Mouse (Mus musculus) kidney, postnatal 36 days (tissue): ENCODE data around the gene Slc30a1.
A peak's percentile ranks its signal among the peaks of the same experiment; 100 is the strongest.

ENCODE experiments used
- DNase-seq, 2 experiments: peaks; one replicate each; pipeline ENCODE4 v3.0.0; 2021 to 2022; ENCODE audit warnings: mixed read lengths in 2 of 2

Gene Slc30a1

GRCm38 (mm10) chr1:191896806-191897552 is 9.6 kb upstream of the Slc30a1 start:
- peak; percentile 59 to 69 for DNase-seq

DNA sequence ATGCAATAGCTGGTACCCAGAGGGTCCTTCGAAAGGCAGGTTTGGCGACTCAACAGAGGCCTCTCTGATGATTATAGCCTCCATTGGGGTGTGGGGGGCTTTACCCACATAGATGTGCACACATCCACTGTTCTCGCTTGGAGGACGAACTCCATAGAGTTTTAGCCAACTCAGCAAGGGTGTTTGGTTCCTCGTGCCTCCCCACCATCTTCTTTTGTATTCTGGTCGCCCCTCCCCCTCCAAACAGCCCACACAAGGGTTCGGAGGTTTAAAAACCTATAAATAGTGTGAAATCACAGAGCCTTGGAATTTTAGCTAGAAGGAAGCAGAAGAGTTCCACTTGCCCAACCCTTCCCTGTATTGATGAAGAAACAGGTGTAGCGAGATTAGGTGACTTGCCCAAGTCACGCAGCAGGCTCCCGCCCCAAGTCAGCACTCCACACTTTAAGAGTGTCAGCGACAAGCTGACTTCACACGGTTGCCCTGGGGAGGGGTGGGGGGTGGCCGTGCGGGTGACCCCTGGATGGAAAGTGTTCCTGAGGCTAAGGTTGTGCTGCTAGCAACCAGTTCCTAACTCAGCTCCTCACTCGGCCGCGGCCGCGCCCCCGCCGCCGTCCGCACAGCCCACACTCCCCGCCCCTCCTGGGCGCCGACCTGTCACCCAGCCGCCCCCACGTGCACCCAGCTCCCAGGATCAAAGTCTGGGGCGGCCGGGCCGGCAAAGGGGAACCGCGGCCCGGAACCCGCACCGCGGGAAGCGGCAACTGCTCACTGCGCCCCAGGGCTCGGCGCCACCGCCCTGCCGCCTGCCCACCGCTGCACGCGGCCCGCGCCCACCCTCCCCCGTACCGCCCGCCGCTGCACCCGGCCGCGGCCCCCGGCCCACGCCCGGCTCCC is 682 bp upstream of the Slc30a1 start:
- peak; percentile 88 to 90 for DNase-seq

DNA sequence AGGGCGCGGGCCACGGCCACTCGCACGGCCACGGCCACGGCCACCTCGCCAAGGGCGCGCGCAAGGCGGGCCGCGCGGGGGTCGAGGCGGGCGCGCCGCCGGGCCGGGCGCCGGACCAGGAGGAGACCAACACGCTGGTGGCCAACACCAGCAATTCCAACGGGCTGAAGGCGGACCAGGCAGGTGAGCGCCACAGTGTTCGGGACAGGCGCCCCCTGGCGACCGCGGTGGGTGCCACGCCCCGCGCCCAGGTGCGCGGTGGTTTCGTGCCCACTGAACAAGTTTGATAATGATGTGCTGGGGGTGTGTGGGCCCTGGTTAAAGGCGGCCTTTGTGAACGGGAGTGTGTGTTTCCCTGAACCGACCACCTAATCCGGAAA is 854 bp downstream of the Slc30a1 start:
- peak; percentile 86 to 93 for DNase-seq

DNA sequence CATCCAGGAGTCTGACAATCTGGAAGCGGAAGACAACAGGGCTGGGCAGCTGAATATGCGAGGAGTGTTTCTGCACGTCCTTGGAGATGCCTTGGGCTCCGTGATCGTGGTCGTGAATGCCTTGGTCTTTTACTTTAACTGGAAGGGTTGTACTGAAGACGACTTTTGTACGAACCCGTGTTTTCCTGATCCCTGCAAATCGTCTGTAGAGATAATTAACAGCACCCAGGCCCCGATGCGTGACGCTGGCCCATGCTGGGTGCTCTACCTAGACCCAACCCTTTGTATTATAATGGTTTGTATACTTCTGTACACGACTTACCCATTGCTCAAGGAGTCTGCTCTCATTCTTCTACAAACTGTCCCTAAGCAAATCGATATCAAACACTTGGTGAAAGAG is 2.3 kb downstream of the Slc30a1 start:
- DNase-seq, result peak in 1 of 2 experiments; percentile 54

GRCm38 (mm10) chr1:191909316-191909715 is 2.7 kb downstream of the Slc30a1 start:
- peak in 1 of 2 experiments; percentile 33 for DNase-seq

DNA sequence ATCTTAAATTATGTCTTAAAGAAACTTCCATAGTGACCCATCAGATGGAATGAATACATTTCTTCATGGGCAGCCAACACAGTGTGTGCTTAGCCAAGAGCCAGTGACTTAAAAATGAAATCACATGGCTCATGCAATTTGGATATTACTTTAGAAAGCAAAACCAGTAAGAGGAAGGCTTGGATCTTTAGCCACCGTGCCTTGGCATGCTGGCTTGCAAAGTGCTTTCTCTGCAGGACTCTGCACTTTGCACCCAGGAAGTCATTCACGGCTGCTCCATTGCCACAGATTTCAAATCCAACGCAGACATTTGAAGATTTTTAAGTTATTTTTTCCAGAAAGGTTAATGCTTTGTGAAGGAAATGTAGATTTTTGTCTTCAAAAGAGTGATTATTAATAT is 4.1 kb downstream of the Slc30a1 start:
- peak; percentile 72 to 73 for DNase-seq

DNA sequence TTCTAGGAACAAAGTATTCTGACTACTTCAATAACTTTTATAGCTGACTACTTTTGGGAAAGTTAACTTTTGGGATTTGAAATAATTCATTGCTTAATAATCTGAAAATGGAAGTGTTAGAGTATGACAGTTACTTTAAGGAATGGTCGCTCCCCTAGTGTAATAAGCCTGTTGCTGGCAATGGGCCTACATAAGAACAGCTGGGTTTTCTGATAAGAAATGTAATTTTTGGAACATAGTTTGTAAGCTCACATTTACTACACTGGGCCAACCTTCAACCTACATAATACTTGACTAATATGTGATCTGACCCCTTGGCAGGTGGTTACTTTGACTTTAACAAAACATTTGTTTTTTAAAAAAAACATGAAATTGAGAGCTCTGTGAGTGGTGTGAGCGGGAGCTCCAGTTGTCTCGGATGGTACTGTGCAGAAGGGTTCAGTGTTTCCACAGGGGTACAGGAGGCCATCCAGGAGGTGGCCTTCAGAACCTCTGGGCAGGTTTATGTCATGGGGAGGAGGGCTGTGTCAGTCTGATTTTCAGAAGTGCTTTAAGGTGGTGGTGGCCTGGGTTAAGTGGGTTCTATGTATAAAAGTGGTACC is 4.6 kb downstream of the Slc30a1 start:
- DNase-seq, result no peak

- no peak for DNase-seq
Observed at GRCm38 (mm10) chr1:191914647-191915046, 8.1 kb downstream of the Slc30a1 start.

- DNase-seq, result no peak
Observed at GRCm38 (mm10) chr1:191915586-191915985, 9.0 kb downstream of the Slc30a1 start.

GRCm38 (mm10) chr1:191916876-191917275 is 10.3 kb downstream of the Slc30a1 start:
- no peak for DNase-seq

DNA sequence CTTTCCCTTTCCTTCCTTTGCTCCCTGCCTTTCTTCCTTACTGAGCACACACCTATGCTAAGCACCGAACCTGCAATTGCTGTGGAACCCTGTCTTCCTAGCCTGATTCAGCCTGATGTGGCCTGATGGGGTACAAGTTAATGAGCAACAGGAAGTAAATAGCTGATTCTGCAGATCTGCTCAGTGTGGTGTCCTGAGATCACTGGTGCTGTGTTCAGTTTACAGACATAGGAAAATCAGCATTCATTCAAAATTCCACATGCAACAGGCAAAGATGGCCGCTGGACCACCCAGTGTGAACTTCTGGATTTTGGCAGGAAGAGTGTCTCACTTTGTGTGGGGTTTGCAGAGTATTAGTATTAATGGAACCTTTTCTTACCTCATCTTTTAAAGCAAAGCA is 12.8 kb downstream of the Slc30a1 start:
- DNase-seq, result peak in 1 of 2 experiments; percentile 38

- DNase-seq, result no peak
Observed at GRCm38 (mm10) chr1:191921701-191922100, 15.1 kb downstream of the Slc30a1 start.

DNA sequence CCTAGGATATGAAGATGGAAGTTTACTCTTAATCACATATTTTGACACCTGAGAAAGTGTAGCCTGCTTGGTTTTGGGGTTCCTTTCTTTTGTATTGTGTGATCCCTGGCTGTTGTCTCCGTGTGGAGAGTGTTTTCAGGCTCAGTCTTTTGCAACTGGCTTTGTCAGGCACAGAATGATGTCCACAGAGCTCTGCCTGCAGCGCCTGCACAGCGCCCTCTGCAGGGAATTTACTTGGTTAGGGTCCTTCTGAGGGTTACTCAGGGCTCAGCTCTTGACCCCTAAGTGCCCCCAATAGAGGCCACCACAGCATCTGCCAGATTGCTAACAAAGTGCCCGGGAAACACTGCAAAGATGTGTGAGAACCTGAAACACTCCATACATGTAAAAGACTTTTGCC is 18.9 kb downstream of the Slc30a1 start:
- DNase-seq, result no peak

DNA sequence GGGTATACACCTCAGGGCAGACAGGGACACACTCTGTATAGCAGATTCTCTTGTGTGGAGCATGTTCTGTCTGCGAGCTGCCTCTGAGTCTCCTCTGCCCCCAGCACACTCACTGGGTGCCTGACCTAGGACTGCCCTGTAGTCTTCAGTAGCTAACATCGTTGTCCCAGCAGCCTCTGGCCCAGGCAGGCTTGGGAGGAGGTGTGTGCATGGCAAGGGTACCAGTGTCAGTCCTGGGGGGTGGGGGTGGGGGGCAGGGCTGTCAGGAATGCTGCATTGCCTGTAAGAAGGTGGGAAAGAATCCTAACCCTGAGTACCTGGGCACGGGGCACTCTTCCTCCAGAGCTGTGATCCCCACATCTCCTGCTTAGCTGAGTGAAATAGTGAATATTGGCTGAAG is 20.1 kb downstream of the Slc30a1 start:
- no peak for DNase-seq

- peak; percentile 72 to 84 for DNase-seq
Observed at GRCm38 (mm10) chr1:191928345-191928744, 21.8 kb downstream of the Slc30a1 start.

DNA sequence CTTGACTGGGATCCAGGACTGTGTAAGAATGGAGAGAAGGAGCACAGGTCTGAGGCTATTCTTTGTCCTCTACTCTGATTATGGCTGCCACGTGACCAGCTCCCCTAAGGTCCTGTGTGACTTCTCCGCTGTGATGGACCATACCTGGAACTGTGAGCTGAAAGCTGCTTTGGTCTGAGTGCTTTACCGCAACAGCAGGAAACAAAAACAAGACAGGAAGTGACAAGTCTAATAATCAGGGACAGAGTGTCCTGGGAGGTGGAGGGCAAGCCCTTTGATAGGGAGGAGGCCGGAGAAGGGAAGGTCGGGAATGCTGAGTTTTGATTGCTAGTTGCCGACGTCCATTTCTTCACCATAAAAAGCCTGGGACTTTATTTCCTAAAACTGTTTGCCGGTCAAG is 22.5 kb downstream of the Slc30a1 start:
- DNase-seq, result peak in 1 of 2 experiments; percentile 33

DNA sequence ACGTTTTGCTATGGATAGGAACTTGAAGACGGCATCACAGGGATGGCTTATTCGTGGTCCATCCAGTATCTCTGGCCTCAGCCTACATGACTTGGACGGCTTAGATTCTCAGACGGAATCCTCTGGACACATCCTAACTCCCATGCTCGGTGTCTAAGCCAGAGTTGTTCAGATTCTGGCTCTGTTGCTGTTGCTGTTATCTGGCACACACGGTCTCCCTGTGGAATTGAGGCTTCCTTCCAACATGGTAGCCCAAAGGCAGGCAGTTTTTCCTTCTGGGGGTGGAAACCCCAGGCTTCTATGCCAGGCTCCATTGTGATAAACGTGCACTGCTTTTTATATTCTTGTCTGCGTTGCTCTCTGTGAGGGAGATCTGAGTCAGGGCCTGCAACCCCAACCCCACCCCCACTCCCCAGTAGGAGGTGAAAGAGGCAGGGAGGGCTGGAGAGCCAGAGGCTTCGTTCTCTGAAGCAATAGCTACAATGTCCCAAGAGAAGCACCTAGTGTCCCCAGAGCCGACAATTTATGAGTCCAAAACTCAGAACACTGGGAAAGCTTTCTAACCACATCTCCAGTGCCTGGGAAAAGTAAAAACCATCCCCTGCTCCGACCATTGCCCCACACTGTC is 23.4 kb downstream of the Slc30a1 start:
- DNase-seq, result no peak

GRCm38 (mm10) chr1:191930525-191931105 is 24.0 kb downstream of the Slc30a1 start:
- no peak for DNase-seq

- DNase-seq, result no peak
Observed at GRCm38 (mm10) chr1:191932286-191932985, 25.9 kb downstream of the Slc30a1 start.

DNA sequence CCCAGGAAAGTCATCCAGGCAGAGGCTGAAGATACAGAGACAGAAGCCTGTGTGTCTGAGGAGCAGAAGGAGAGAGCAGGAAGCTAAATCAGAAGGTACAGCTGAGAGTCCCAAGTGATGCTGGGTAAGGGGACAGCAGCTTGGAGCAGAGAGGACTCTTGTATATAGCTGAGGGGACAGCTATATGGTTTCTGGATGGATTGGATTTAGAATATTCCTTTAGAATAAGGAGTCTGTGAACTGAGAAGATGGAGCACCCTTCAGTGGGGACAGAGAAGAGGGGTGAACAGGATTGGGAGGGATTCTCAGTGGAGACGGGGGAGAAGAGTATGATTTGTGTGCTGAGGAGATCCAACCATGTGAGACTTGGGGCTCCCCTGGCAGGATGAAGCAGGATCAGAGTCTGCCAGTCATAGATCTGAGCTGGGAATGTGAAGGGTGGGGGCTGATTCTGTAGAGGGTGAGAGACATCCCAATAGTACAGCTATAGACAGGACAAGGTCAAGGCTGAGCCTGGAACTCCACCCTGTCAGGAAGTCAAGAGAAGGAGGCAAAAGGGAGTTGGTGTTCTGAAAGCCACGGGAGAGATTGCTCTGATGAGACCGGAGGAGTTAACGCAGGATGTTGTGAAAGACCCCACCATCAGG is 26.5 kb downstream of the Slc30a1 start:
- no peak for DNase-seq

- no peak for DNase-seq
Observed at GRCm38 (mm10) chr1:191943638-191944037, 37.1 kb downstream of the Slc30a1 start.
